Mouse (Mus musculus) adrenal gland (tissue): ENCODE measurements around the gene Wdr53.
"Not testable (repeated sequence)": the region's sequence is repeated elsewhere in the genome, so short reads cannot be mapped to it uniquely, and the experiment has no call there.

Experiments
- intact Hi-C: fragments of 180-260 bp; cut with DNase I; formaldehyde crosslinking; loops from one replicate; pipeline ENCODE4 v1.15.1; 2025
- microRNA-seq, 2 experiments: library from miRNA; unstranded; fragments of <30 nt; microRNA quantifications; one replicate each; pipeline ENCODE4; 2019

The Wdr53 gene

DNA sequence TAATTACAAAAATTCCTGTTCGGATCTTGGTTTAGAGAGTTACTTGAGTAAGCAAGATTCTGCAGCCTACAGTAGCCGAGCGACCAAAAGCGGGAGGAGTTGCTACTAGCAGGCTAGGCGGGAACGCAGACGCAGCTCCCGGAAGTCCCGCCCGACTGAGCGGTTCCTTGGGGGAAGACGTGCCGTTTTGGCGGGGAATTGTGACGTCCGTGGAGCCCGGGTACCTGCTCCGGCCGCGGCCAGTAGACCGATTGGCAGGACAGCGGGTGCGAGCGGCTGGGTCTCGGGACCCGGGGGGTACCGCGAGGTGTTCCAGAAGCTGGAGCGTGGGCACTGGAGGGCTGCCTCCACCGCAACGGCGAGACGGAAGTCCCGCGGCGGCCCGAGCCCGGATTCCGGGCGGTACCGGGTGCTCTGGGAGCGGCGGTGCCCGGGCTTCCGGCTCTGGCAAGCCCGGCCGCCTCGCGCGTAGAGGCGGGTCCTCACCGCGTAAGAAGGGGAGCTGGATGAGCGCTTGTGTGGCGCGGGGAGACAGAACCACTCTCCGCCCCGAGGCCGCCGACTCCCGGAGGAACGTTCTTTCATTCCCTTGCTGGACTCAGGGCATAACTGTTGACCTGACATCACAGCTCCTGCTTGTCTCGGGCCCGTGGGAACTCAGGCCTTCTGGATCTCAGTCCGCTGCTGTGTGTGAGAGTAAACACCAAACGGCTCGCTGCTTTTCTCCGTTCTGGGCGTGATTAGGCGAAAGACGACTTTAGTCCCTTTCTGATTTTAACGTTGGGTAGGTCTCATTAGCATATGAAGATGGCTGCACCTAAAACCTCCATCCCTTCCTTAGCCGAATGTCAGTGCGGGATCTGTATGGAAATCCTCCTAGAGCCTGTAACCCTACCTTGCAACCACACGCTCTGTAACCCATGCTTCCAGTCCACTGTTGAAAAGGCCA is 30.6 kb downstream of the Wdr53 start, which contains the start of gene Rnf168:
TSS of gene Rnf168 (plus strand) at position 152 of the 949 bp plus-strand sequence.
- intact Hi-C loops = no loop called here

DNA sequence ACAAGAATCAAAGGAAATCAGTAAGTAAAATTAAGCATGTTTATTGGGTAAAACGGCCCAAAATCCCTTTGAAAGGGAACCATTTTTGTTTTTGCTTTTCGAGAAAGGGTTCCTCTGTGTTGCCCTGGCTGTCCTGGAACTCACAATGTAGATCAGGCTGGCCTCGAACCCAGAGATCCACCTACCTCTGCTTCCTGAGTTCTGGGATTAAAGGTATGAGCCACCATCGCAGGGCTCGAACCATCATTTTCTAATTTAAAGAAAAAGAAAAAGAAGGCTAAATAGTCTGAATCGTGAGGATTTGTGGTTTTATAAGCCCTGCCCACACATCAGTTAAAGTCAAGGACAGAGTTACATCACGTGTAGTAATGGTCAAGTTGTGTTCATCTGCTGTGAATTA is 31.4 kb downstream of the Wdr53 start:
- intact Hi-C loops = no loop called here

DNA sequence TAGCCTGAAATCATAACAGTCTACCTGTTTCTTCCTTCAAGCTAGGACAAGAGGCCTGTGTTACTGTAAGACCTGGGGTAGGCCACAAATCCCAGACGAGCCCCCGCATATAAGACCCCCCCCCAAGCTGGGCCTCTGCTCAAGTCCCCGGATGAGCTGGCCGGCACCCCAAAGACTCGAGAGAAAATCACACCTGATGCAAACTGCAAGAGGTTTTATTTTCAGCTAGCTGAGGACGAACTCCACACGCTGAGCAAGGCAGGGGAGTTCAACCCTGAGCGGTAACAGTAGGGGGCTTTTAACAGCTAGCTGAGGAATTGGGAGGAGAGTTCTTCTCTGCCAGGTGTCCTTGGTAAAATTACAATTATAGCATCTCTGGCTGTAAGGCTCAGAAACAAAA is 33.2 kb downstream of the Wdr53 start:
- intact Hi-C loops = no loop called here

DNA sequence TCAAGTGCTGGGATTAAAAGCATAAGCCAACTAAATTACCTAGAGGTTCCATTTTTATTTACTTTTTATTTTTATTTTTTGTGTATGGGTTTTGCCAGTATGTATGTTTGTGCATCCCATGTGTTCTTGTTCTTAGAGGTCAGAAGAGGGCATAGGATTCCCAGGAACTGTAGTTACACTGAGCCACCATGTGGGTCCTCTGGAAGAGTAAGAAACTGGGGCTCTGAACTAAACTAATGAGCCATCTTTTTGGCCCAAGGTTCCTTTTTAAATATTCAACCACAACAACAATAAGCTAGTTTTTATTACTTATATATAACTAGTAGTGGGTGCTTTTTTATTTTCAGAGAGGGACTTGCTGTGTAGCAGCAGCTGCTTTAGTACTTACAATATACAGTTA is 35.6 kb downstream of the Wdr53 start:
- intact Hi-C loops = no loop called here

DNA sequence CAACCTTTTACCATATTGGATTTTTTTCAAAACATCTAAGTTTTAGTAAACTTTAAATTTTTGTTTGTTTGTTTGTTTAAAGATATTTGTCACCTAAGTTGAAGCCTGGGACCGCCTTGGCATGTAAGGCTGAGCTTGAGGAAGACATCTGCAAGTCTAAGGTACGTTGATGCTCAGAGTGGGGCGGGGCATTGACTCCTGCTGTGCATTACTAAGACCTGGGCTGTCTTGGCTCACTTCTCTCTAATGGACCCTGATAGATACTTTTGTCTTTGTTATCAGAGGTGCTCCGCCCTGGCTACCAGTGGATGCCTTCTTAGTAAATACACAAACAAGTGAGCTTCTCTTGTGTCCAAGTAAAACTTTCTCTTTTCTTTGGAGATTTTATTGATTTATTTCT is 44.8 kb downstream of the Wdr53 start:
- intact Hi-C loops = no loop called here

DNA sequence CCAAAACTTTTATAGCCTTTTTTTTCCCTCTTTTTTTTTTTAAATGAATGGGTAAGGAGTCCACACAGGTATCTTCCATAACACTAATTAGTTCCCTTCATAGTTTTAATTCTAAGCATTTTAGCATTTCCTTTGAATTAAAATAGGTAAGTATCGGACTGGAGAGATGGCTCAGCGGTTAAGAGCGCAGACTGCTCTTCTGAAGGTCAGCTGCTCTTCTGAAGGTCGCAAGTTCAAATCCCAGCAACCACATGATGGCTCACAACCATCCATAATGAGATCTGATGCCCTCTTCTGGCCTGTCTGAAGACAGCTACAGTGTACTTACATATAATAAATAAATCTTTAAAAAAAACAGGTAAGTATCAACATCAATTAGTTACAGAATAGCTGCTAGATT is 52.6 kb downstream of the Wdr53 start:
- intact Hi-C loops = not testable (repeated sequence)

DNA sequence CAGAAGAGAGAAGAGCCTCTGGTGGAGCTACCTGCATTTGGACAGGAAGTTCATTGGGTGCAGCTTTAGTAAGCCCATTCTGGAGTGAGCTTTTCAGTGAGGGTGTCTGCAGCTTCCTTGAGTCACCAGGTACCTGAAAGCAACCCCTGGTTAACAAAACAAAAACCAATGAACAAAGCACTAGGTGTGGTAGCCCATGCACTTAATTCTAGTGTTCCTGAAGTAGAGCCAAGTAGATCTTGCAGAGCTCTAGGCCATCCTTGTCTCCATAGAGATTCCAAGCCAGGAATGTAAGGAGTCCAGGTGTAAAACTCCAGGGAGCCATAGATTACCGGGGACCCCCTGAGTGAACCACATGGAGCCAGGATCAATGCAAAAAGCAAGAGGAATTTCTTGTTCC is 56.0 kb downstream of the Wdr53 start:
- intact Hi-C loops = no loop called here

DNA sequence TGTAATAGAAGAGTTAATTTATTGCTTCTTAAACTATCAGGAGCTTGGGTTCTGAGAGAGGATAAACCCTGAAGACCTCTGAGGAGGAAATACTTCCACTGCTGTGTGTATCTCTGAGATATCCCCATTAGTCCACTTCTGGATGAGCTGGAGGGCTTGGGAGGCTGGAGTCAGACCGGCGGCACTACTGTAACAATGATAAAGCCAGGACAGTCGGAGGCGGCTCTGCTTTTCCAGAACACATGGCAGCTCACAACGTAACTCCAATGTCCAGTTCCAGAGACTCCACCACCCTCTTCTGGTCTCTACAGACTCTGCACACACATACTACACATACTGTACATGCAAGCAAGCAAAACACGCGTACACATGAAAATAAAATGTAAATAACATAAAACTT is 56.9 kb downstream of the Wdr53 start:
- intact Hi-C loops = no loop called here

Small RNA genes within 50 kb of the gene (microRNA-seq; reads per million reads assigned to microRNA genes)
- 0 reads per million in 2 experiments for gene Mir1946a
